ENCODE assay signal across 10 mouse cellular contexts in the genomic region with DNA sequence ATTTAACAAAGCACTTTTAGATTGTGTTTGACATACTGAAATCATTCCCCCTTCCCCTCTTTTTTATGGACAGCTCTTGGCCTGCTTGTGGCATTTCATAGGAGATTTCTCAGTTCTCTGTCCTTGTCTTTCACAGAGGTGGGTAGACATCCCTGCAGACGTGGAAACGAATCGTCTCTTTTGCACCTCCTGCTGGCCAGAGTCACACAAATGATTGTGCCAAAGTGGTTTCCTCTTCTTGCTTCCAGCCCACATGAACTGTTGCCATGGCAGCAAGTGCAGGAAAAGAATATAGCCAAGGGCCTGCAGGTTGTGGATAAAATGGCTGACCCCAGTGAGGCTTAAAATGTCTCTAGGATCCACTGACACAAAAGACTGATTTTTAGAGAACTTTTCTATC.
DNase-seq lines count a peak whose midpoint lies in the region; ATAC-seq lines count a peak whose summit lies in the region.
"Had no signal": no experiment of that assay in that cellular context is flagged by ENCODE, and none has a peak within 500 bp of the region (broad histone marks: within the 10 kb centered on the region; RNA-seq: fewer than 3 reads in every experiment).

No protein-coding gene starts in this region.

- peak; percentile 45 for ATAC-seq in hindbrain, embryonic 16.5 days
- ATAC-seq in neural tube, embryonic 13.5 days (ENCODE audit: low read depth), result peak; percentile 43; the same call in 1 of the 2 replicates
- no peak for ATAC-seq in intestine, embryonic 16.5 days
- ATAC-seq: CD4-positive, CD25-positive, alpha-beta regulatory T cell, adult 4 months had no signal

- H3K4me3 ChIP-seq in embryonic facial prominence, embryonic 10.5 days, result no peak overlapping the region
- H3K4me3 ChIP-seq in hindbrain, embryonic 16.5 days (ENCODE audit: low read length), result no peak overlapping the region
- no peak overlapping the region for H3K4me3 ChIP-seq in neural tube, embryonic 13.5 days
- H3K4me3 ChIP-seq in intestine, embryonic 16.5 days (ENCODE audit: low read length), result no peak overlapping the region

- peak; percentile 26 to 65 for DNase-seq in cerebellum, postnatal 4 days (ENCODE audit: low spot score in 2 of 2)
- DNase-seq in cerebellum, adult 11 months, result no peak
- DNase-seq in embryonic facial prominence, embryonic 10.5 days (ENCODE audit: low spot score), result peak; percentile 15
- DNase-seq in MN1 (ENCODE audit: low spot score), result no peak
- DNase-seq in adipocyte (ENCODE audit: low spot score), result no peak
- DNase-seq: kidney, adult 11 months had no signal

- no peaks in the 10 kb centered on the region for H3K4me1 ChIP-seq in embryonic facial prominence, embryonic 10.5 days
- no peaks in the 10 kb centered on the region for H3K4me1 ChIP-seq in hindbrain, embryonic 16.5 days (ENCODE audit: control insufficient read depth, insufficient read depth, low read depth, low read length)
- H3K4me1 ChIP-seq in neural tube, embryonic 13.5 days (replicated peaks), result peaks cover 4% of the 10 kb centered on the region; the same call in 1 of the 2 replicates
- no peaks in the 10 kb centered on the region for H3K4me1 ChIP-seq in intestine, embryonic 16.5 days (ENCODE audit: control insufficient read depth, insufficient read depth, low read length)

- H3K9ac ChIP-seq in hindbrain, embryonic 16.5 days (ENCODE audit: low read depth, low read length), result no peak overlapping the region
- H3K9ac ChIP-seq in neural tube, embryonic 13.5 days, result no peak overlapping the region
- H3K9ac ChIP-seq in intestine, embryonic 16.5 days (ENCODE audit: low read depth, low read length), result no peak overlapping the region

- no peak overlapping the region for H3K27ac ChIP-seq in embryonic facial prominence, embryonic 10.5 days (replicated peaks)
- H3K27ac ChIP-seq in hindbrain, embryonic 16.5 days (ENCODE audit: low read depth, low read length), result no peak overlapping the region
- no peak overlapping the region for H3K27ac ChIP-seq in neural tube, embryonic 13.5 days (replicated peaks)
- H3K27ac ChIP-seq in intestine, embryonic 16.5 days (ENCODE audit: low read length), result no peak overlapping the region

- no peaks in the 10 kb centered on the region for H3K27me3 ChIP-seq in embryonic facial prominence, embryonic 10.5 days (replicated peaks; ENCODE audit: low read depth, poor library complexity, severe bottlenecking)
- no peaks in the 10 kb centered on the region for H3K27me3 ChIP-seq in hindbrain, embryonic 16.5 days (replicated peaks; ENCODE audit: control insufficient read depth, insufficient read depth, low read length)
- no peaks in the 10 kb centered on the region for H3K27me3 ChIP-seq in neural tube, embryonic 13.5 days
- no peaks in the 10 kb centered on the region for H3K27me3 ChIP-seq in intestine, embryonic 16.5 days (replicated peaks; ENCODE audit: control insufficient read depth, insufficient read depth, low read length)

- no peaks in the 10 kb centered on the region for H3K9me3 ChIP-seq in embryonic facial prominence, embryonic 10.5 days
- no peaks in the 10 kb centered on the region for H3K9me3 ChIP-seq in hindbrain, embryonic 16.5 days (ENCODE audit: control insufficient read depth, low read length)
- H3K9me3 ChIP-seq in neural tube, embryonic 13.5 days, result no peaks in the 10 kb centered on the region
- no peaks in the 10 kb centered on the region for H3K9me3 ChIP-seq in intestine, embryonic 16.5 days (ENCODE audit: control insufficient read depth, low read length)

- H3K36me3 ChIP-seq in embryonic facial prominence, embryonic 10.5 days (replicated peaks), result no peaks in the 10 kb centered on the region
- no peaks in the 10 kb centered on the region for H3K36me3 ChIP-seq in hindbrain, embryonic 16.5 days (ENCODE audit: control insufficient read depth, insufficient read depth, low read length)
- H3K36me3 ChIP-seq in neural tube, embryonic 13.5 days, result no peaks in the 10 kb centered on the region
- H3K36me3 ChIP-seq in intestine, embryonic 16.5 days (ENCODE audit: control insufficient read depth, insufficient read depth, low read length), result no peaks in the 10 kb centered on the region

- 43% methylated on average over 3 of the region's 3 CpGs for WGBS in embryonic facial prominence, embryonic 10.5 days
- WGBS in hindbrain, embryonic 16.5 days, result 33% methylated on average over 3 of the region's 3 CpGs
- WGBS in neural tube, embryonic 13.5 days, result 36% methylated on average over 3 of the region's 3 CpGs
- WGBS in intestine, embryonic 16.5 days, result 70% methylated on average over 3 of the region's 3 CpGs

- H3K4me2 ChIP-seq in hindbrain, embryonic 16.5 days (ENCODE audit: low read length), result no peak overlapping the region
- H3K4me2 ChIP-seq in neural tube, embryonic 13.5 days, result no peak overlapping the region
- H3K4me2 ChIP-seq in intestine, embryonic 16.5 days (ENCODE audit: low read depth, low read length), result no peak overlapping the region

Comparison
In these comparisons a context has a peak if more than half of its experiments do, and no peak if none do; other contexts are left out.
1. DNase-seq: peak in cerebellum, postnatal 4 days (2 of 2) and embryonic facial prominence, embryonic 10.5 days (single experiment); none in cerebellum, adult 11 months (single experiment), MN1 (single experiment) and adipocyte (single experiment).